Mouse (Mus musculus): ENCODE data around the gene Olfr1305.

Olfr1305 gene

DNA sequence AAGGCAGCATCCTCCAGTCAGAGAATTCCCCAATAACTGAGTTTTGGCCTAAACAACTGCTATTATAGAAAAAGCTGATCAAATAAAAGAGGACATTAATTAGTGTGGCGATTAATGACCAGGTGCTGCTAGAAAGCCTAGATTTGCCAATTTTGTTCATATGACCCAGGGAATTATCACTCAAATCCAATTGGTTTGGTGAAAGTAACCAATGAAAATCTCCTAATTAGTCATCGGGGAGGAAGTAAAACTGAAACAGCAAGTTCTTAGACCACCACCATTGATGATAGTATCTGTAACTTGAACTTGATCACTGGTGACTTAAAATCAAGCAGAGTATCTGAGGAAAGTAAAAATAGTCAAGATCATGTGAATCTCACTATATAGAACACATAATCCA lies at the start of gene Olfr1305:
Olfr1305 (minus strand) TSS at position 101 of the 400 bp plus-strand sequence.
- DNase-seq (ENCODE audit: low read depth, low spot score) = no peak

DNA sequence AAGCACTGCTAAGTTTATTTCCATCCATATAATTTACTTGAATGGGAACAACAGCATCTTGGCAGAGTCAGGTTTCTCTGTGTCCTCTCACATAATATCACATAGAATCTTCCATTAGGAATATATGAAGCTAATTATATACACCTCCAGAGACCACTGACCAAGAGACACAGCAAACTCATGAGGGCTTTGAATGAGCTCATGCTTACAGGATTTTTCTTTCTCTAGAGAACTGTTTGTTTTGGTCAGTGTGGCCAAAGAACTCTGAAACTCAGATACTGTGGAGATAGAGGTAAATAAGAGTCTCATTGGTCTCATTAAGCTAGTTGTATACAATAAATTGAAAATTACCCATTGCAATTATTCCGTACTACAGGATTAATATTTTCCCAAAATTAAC lies 39.2 kb upstream of the Olfr1305 start, which contains the start of gene Olfr1306:
Olfr1306 (minus strand) TSS at position 101 of the 400 bp plus-strand sequence.
- DNase-seq (ENCODE audit: low read depth, low spot score) = no peak

DNA sequence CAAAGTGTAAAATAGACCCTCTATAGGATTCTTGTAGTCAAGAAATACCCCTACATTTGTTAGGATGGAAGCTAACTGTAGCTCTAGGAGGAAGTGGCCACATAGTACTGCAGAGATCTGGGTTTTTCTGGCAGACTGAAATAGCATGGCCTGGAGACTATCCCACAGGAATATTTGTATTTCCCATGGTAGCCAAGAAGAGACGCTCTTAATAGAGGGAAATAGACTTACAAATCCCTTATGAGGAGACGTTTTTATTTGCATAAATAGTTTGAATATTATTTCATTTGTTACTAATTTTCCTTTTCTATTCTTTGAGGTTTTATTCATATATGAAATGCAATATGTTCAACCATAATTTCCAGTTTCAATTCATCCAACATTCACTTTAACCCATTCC lies 56.7 kb downstream of the Olfr1305 start, which contains the start of gene Olfr1303:
Olfr1303 (minus strand) TSS at position 101 of the 400 bp plus-strand sequence.
- DNase-seq (ENCODE audit: low read depth, low spot score) = no peak

All from skeletal muscle tissue, adult 2 months (tissue).